Mouse (Mus musculus): ENCODE data around the gene Ssh3. TPM values are rescaled to one million over a fixed set of nuclear protein-coding genes. Genes with fewer than 3 reads are reported as not detected.

Gene Ssh3
- total RNA-seq (2021): 10 to 100 TPM; 57.5 to 58.7 TPM
- long read RNA-seq, experiment 1, partial matches to known transcripts: 0 of 4 reads
- long read RNA-seq, experiment 1, other reads (novel, unspliced or antisense): 2 of 4 reads
- long read RNA-seq, experiment 2, transcript Ssh3-201 (14 exons, 2,736 nt): major isoform, 5 of 10 reads
- long read RNA-seq, experiment 2, partial matches to known transcripts: 0 of 10 reads
- long read RNA-seq, experiment 2, other reads (novel, unspliced or antisense): 4 of 10 reads

DNA sequence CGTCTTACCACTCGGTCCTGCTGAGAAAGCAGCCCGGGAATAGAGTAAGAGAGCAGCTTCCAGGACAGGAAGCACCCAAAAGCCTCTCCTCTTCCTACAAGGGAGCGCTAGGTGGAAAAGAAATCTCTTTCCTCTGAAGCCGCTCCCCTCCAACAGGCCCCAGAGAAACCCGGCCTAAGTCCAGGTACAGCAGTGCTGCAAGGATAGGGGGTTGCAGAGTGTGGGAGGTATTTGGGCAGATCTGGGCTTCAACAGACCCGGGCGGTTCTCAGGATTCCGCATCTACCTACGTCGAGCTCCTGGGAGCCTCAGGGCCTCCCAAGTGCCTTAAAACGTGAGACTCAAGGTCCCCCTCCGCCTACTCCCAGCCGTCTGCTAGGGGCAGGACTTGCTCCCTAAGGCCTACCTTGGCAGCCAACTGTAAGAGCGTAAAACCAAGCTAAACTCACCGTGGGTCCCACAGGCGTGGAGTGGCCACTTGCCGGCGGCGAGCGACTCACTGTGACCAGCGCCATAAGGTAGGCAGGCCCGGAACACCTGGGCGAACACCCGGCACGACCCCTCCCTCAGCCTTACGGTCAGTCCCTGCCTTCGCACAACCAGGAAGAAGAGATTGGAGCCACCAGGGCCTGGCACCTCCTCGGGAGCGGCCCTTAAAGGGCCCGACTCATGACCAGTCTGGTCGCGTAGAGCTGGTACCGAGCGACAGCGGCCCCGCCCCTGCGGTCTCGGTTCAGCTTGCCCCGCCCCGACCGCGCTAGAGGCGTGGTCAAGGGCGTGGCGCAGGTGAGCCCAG, at the start of gene Ssh3:
TSS of gene Ssh3 (minus strand) at position 615 of the 796 bp plus-strand sequence.
- H3K27ac ChIP-seq: peak within 1 kb of the TSS; percentile 84
- TF ChIP-seq CTCF (conservative IDR thresholded peaks at IDR 0.05): no peak

DNA sequence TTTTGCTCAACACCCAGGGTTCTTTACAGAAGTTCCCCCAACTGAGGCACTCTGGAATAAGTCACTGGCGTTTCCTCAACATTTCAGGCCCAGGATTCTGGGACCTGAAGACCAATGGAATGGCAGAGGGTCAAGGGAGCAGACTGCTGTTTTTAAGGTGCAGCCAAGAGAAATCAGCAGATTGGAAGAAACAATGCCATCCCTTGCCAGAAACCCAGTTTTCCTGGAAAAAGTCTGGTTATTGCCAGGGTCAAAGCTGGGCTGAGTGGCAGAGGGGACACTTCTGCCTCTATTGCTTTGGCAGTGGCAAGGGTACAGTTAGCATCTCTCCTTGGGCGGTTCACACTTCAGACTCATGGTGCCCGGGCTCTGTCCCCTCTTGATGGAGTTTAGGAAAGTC, 48.2 kb upstream of the Ssh3 start:
- DNase-seq (ENCODE audit: low spot score in 2 of 2): no peak
- TF ChIP-seq CTCF (conservative IDR thresholded peaks at IDR 0.05): no peak
- no peak overlapping the region for H3K4me3 ChIP-seq
- H3K27ac ChIP-seq: no peak overlapping the region

More for the DNA sequence above, at the start of gene Ssh3:
- peak within 1 kb of the TSS; percentile 64 for H3K4me3 ChIP-seq
- DNase-seq (ENCODE audit: low spot score in 2 of 2): peak; percentile 68

DNA sequence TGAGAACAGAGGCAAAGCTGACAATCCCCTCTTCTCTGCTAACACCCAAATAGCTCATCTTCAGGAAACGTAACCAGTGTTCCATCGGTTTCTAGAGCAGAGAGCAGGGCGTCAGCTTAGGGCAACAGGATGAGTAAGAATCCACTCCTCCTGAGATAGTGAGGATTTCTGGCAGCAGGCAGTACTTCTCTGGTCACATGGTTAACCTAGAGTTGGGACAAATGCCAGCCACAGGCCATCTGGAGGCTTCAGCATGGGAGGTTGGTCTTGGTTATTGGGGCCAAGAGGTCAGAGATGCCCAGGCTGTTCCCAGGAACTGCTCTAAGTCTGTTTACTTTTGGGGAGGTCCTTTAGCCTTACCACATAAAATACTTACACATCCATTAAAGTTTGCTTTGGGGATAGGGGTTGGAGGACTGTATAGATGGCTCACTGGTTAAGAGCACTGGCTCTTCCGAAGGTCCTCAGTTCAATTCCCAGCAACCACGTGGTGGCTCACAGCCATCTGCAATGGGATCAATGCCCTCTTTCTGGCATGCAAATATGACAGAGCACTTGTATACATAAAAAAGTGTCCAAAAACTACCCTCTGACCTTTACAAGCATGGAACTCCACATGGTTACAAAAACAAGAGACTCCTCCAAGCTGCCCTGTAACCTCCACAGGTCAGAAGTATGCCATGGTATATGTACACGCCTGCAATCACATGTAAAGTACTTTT, 46.4 kb upstream of the Ssh3 start:
- H3K27ac ChIP-seq: no peak overlapping the region

DNA sequence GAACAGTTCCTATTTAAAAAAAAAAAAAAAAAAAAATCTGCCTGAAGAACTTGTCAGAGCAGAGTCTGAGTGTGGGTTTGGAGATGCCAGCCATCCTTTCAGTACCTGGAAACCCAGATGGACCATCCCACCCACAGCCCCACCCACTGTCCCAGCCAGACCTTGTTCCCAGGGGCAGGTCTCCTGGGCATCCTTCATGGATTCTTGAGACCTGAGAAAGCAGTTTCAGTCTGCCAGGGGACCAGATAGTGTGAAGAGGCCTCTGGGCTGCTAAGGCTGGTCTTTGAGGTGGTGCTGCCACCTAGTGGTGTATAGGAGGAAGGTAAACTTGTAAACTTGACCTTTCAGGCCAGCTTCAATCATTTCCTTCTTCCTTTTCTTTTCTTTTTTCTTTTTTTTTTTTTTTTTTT, 40.8 kb upstream of the Ssh3 start:
- peak in 1 of 2 experiments; percentile 61 for DNase-seq (ENCODE audit: low spot score in 2 of 2)
- no peak overlapping the region for H3K4me3 ChIP-seq
- no peak overlapping the region for H3K27ac ChIP-seq
- peak; percentile 81 for TF ChIP-seq CTCF (conservative IDR thresholded peaks at IDR 0.05)

More for the DNA sequence above, 46.4 kb upstream of the Ssh3 start:
- DNase-seq (ENCODE audit: low spot score in 2 of 2): no peak
- no peak for TF ChIP-seq CTCF (conservative IDR thresholded peaks at IDR 0.05)
- no peak overlapping the region for H3K4me3 ChIP-seq

DNA sequence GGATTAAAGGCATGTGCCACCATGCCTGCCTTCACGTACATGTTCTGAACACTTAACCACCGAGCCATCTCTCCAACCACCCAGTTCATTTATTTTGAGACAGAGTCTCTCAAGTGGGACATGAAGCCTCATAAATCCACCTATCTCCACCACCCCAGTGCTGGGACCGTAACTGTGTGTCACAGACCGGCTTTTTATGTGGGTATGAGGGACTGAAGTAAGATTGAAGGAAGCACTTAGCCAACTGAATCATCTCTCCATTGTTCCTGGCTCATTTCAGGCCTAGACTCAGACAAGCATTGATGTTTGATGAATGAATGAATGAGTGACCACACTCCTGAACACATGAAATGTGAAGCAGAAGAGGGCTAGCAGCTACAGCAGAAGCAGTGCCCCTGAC, 40.3 kb upstream of the Ssh3 start:
- TF ChIP-seq CTCF (conservative IDR thresholded peaks at IDR 0.05): no peak
- Histone ChIP-seq H3K4me3 (no peak overlapping the region), H3K27ac (no peak overlapping the region)
- no peak for DNase-seq (ENCODE audit: low spot score in 2 of 2)

DNA sequence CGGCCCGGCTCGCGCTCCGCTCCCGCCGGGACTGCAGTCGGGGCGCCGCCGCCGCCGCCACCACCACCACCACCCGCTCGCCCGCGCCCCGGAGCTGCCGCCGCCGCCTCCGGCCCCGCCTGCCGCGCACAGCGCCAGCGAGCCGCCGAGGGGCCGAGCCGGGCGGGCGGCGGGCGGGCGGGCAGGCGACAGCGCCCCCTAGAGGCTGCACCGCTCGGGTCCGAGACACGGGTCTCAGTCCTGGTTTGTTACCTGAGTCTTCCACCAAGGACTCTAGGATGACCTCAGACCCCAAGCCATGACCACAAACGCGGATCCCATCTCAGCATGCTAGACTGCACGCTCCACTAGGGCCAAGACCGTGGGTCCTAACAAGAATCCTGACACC, 37.2 kb upstream of the Ssh3 start, which contains the start of gene Grk2:
TSS of gene Grk2 (minus strand) at position 33 of the 388 bp plus-strand sequence.
- peak within 1 kb of the TSS; percentile 97 for H3K27ac ChIP-seq
- TF ChIP-seq CTCF (conservative IDR thresholded peaks at IDR 0.05): peak; percentile 76
- peak within 1 kb of the TSS; percentile 71 for H3K4me3 ChIP-seq
- peak; percentile 61 to 84 for DNase-seq (ENCODE audit: low spot score in 2 of 2)

DNA sequence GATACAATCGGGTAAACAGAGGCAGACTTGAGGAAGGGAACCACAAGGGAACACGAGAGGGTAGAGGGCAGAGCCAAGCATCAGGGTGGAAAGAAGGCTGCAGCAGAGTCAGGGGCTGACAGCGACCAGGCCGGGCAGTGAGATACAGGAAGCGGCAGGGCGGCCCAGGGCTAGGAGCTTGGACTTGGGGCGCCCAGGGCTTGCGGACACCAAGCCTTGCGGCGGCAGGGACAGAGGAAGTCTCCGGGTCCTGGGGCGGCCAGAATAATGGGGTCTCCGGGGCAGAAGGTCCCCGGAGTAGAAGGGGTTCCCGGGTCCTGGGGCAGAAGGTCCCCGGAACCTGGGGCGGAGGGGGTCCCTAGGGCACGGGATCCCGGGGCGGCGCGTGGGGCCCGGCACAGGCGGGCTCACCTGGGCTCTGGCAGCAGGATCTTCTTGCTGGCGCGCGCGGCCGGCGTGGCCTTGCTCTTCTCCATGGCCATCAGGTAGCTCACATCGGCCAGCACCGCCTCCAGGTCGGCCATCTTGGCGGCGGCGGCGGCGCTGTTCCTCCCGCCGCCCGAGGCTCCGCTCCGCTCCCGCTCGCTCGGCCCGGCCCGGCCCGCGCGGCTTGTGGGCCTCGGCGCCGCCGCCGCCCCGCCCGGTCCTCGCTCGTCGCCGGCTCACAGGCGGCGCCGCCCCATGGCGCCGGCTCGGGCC, 36.7 kb upstream of the Ssh3 start:
- no peak for TF ChIP-seq CTCF (conservative IDR thresholded peaks at IDR 0.05)
- peak overlapping the region; percentile 71 for H3K4me3 ChIP-seq
- peak overlapping the region; percentile 97 for H3K27ac ChIP-seq
- DNase-seq (ENCODE audit: low spot score in 2 of 2): no peak

DNA sequence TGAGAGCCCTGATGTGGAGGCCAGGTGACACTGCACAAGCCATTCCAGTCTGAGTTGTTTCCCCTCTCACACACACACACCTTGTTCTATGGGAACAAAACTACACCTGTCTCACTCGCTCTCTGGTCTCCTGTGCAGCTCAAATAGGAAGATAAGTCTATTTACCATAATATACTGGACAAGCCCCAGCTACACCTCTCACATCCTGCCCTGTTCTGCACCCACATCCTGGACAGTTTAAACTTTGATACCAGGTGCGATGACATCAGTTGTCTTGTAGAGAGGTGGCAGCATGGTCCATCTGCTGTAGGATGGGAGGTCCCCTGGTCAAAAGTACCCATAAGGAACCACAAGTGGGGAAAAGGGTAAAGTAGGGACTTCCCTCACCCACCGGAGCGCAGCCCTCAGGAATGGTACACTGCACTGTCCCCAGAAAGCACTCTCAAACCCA, 35.9 kb upstream of the Ssh3 start:
- peak overlapping the region; percentile 97 for H3K27ac ChIP-seq
- no peak for TF ChIP-seq CTCF (conservative IDR thresholded peaks at IDR 0.05)
- peak overlapping the region; percentile 71 for H3K4me3 ChIP-seq
- no peak for DNase-seq (ENCODE audit: low spot score in 2 of 2)

DNA sequence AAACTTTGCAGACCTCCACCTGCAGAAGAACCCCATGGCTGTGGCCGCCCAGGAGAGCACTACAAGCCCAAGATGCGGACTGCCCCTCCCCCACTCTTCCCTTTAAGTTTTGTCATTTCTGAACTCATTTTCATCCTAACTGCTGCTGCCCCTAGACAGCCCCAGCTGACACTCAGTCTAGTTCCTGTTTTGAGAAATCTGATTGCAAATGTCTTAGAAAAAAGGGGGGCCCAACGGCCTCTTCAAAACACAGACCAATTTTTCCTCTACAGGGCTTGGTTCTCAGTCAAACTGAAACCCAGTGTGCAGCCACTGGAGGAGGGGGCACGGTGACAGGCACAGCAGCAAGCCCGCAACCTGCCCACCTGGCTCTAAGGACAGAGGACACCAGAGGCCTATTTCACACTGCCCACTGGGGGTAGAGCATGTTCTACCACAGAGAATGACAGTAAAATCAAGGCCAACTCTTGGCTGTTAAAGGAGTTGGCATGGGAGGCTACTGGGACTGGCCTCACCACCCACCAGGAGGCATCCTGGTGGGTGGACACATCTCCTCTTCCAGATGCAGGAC, 35.4 kb upstream of the Ssh3 start:
- H3K4me3 ChIP-seq: peak overlapping the region; percentile 71
- no peak for DNase-seq (ENCODE audit: low spot score in 2 of 2)
- 0 out of 2 replicates have a peak, but pooled peaks have one; percentile 5 for TF ChIP-seq CTCF (conservative IDR thresholded peaks at IDR 0.05)
- H3K27ac ChIP-seq: peak overlapping the region; percentile 97

DNA sequence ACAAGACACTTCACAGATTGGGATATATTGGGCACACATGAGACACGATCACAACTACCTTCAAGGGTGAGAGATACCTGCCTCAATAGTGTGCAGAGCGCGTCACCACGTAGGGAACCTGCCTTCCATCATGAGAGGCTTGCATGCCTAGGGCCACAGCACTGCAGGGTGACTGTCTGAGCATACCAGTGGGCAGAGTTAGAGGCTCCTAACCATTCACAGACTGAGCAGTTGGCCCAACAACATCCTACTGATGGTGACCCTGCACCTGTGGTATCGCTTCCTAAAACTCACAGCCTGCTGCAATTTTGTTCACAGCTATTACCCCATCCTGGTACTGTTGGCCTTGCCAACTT, 34.6 kb upstream of the Ssh3 start:
- no peak for TF ChIP-seq CTCF (conservative IDR thresholded peaks at IDR 0.05)
- Histone ChIP-seq H3K4me3 (peak overlapping the region; percentile 71), H3K27ac (peak overlapping the region; percentile 97)
- no peak for DNase-seq (ENCODE audit: low spot score in 2 of 2)

DNA sequence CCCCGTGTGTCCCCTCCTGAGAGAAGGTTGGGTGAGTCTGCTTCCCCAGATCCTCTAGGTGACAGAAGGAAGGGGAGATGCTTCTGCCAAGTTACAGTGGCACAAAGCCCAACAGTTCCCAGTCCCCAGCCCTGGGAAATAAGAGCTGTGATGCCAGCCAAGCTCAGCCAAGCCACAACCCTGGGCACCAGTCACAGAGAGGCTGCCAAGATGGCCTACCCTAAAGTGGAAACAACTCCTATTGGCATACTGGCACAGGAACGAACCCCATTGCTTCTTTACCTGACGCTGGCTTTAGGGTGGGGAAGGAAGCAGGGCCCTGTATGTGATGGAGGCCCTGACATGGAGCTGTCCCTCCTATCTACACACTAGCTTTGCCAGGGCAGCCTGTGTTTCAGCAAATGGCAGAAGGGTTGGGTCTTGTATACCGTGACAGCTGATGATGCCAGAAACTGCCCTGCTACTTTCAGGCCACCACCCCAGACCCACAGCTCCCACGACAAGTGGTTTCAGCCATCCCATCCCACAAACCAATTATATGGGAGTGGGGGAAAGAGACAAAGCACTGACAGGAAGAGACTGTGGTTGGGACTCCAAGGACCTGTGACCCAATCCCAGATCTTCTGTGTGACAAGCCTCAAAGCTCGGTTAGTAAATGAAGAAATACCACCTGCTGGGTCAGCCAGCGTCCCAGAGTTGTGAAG, 34.1 kb upstream of the Ssh3 start:
- no peak for TF ChIP-seq CTCF (conservative IDR thresholded peaks at IDR 0.05)
- peak overlapping the region; percentile 71 for H3K4me3 ChIP-seq
- H3K27ac ChIP-seq: peak overlapping the region; percentile 97
- peak; percentile 52 to 70 for DNase-seq (ENCODE audit: low spot score in 2 of 2)

Data from layer of hippocampus, adult 2 months (tissue).